Mouse (Mus musculus) G1E (cell line): ENCODE data around the gene Sbno2. TPM values are rescaled to one million over a fixed set of nuclear protein-coding genes. Genes with fewer than 3 reads are reported as not detected.

ENCODE experiments used
- ATAC-seq: 2 replicates; pipeline ENCODE4 v1.8.0; 2016; ENCODE audit warnings: mild to moderate bottlenecking; ENCODE audit not compliant: insufficient number of reproducible peaks, poor library complexity, low FRiP score, severe bottlenecking; ENCODE audit errors: extremely low read depth
- DNase-seq: peaks from one replicate; pipeline ENCODE4 v3.0.0; 2012; ENCODE audit warnings: low spot score
- H3K27me3 ChIP-seq: 2 replicates; pipeline ENCODE4 v1.6.1; 2012; ENCODE audit warnings: mild to moderate bottlenecking, low read length, inconsistent platforms; ENCODE audit not compliant: insufficient read depth
- H3K36me3 ChIP-seq: replicated peaks from 2 replicates; pipeline ENCODE3; 2012; ENCODE audit warnings: mild to moderate bottlenecking, inconsistent platforms
- H3K4me1 ChIP-seq: 2 replicates; pipeline ENCODE4 v1.6.1; 2012; ENCODE audit warnings: low read depth, low read length, inconsistent platforms, mixed read lengths; ENCODE audit not compliant: insufficient read depth
- H3K4me3 ChIP-seq: 2 replicates; pipeline ENCODE4 v1.5.1; 2012; ENCODE audit warnings: low read depth, mild to moderate bottlenecking, inconsistent platforms, low read length, moderate library complexity, mixed read lengths
- H3K9me3 ChIP-seq: replicated peaks from 2 replicates; pipeline ENCODE4 v1.6.1; 2012; ENCODE audit warnings: inconsistent platforms
- CTCF ChIP-seq: IDR thresholded peaks from 2 replicates; pipeline ENCODE4 v1.5.1; 2012; ENCODE audit warnings: low read depth, low read length, inconsistent platforms, mixed read lengths
- GATA1 ChIP-seq: IDR thresholded peaks from 2 replicates; pipeline ENCODE4 v1.6.1; 2012; ENCODE audit warnings: borderline replicate concordance, low read length, inconsistent platforms, mixed read lengths
- GATA2 ChIP-seq: IDR thresholded peaks from 2 replicates; pipeline ENCODE4 v1.6.1; 2012; ENCODE audit warnings: low read depth, low read length, inconsistent platforms, borderline replicate concordance
- POLR2AphosphoS5 ChIP-seq: IDR thresholded peaks from 2 replicates; pipeline ENCODE4 v1.6.1; 2012; ENCODE audit warnings: low read depth, low read length, inconsistent platforms; ENCODE audit not compliant: insufficient replicate concordance
- TAL1 ChIP-seq: conservative IDR thresholded peaks from 2 replicates; pipeline ENCODE4 v1.6.1; 2012; ENCODE audit warnings: low read depth, low read length, inconsistent platforms, mixed read lengths
- polyA plus RNA-seq: library from polyadenylated mRNA; stranded (reverse); fragments of >175 nt; gene quantifications from 2 replicates; pipeline ENCODE4 v1.2.3, GENCODE M21; 2012
- total RNA-seq, 2 experiments: library from RNA; stranded (forward) in 1 of 2; stranded (reverse) in 1 of 2; fragments of 200-1000 nt in 1 of 2; fragments of >200 nt in 1 of 2; fragmentation: Nextera tagmentation in 1 of 2; gene quantifications; 2 replicates each; pipeline ENCODE4 v1.2.3; 2014 to 2017

Gene Sbno2
- total and polyA plus RNA-seq, 3 experiments = 18.1 to 37.4 (median 34.2) TPM

- H3K4me1 ChIP-seq = peaks cover 64% of the 10 kb centered on the region
- peaks cover 94% of the 10 kb centered on the region for H3K36me3 ChIP-seq
- no peaks in the 10 kb centered on the region for H3K9me3 ChIP-seq
- no peak for ATAC-seq
- no peak overlapping the region for H3K4me3 ChIP-seq
- TF ChIP-seq TAL1 (no peak), CTCF (no peak), GATA2 (no peak), GATA1 (no peak), POLR2AphosphoS5 (no peak)
- H3K27me3 ChIP-seq = no peaks in the 10 kb centered on the region
- no peak for DNase-seq
Observed at GRCm38 (mm10) chr10:80069948-80070450, 35.4 kb downstream of the Sbno2 start.

- no peaks in the 10 kb centered on the region for H3K27me3 ChIP-seq
- H3K4me1 ChIP-seq = peaks cover 62% of the 10 kb centered on the region
- no peak for DNase-seq
- TF ChIP-seq TAL1 (no peak), CTCF (no peak), GATA2 (no peak), GATA1 (no peak), POLR2AphosphoS5 (no peak)
- H3K4me3 ChIP-seq = no peak overlapping the region
- ATAC-seq = no peak
- no peaks in the 10 kb centered on the region for H3K9me3 ChIP-seq
- peaks cover 94% of the 10 kb centered on the region for H3K36me3 ChIP-seq
Observed at GRCm38 (mm10) chr10:80069251-80069650, 36.1 kb downstream of the Sbno2 start.

GRCm38 (mm10) chr10:80063877-80064650 is 41.3 kb downstream of the Sbno2 start:
- no peaks in the 10 kb centered on the region; the same call in 1 of the 2 replicates for H3K27me3 ChIP-seq
- no peak for TF ChIP-seq TAL1
- no peak for TF ChIP-seq CTCF
- TF ChIP-seq POLR2AphosphoS5 = no peak
- H3K36me3 ChIP-seq = peaks cover 96% of the 10 kb centered on the region
- no peak for DNase-seq
- H3K9me3 ChIP-seq = no peaks in the 10 kb centered on the region
- ATAC-seq = no peak
- H3K4me3 ChIP-seq = no peak overlapping the region
- H3K4me1 ChIP-seq = peaks cover 30% of the 10 kb centered on the region

- H3K36me3 ChIP-seq = peaks cover 98% of the 10 kb centered on the region
- no peak for ATAC-seq
- TF ChIP-seq GATA1 (no peak), POLR2AphosphoS5 (no peak), CTCF (no peak), TAL1 (no peak), GATA2 (no peak)
Observed at GRCm38 (mm10) chr10:80063104-80063503, 42.3 kb downstream of the Sbno2 start.

GRCm38 (mm10) chr10:80057683-80058326 is 47.6 kb downstream of the Sbno2 start:
- peaks cover 57% of the 10 kb centered on the region for H3K4me1 ChIP-seq
- TF ChIP-seq GATA1 = no peak
- TF ChIP-seq POLR2AphosphoS5 = no peak
- TF ChIP-seq TAL1 = no peak
- TF ChIP-seq GATA2 = no peak
- no peaks in the 10 kb centered on the region for H3K9me3 ChIP-seq
- ATAC-seq = no peak
- DNase-seq = no peak
- no peaks in the 10 kb centered on the region; the same call in 1 of the 2 replicates for H3K27me3 ChIP-seq
- H3K4me3 ChIP-seq = no peak overlapping the region; the same call in 1 of the 2 replicates
- peaks cover 83% of the 10 kb centered on the region for H3K36me3 ChIP-seq

More at GRCm38 (mm10) chr10:80063104-80063503, 42.3 kb downstream of the Sbno2 start:
- H3K27me3 ChIP-seq = no peaks in the 10 kb centered on the region; the same call in 1 of the 2 replicates
- H3K4me3 ChIP-seq = no peak overlapping the region
- no peak for DNase-seq
- peaks cover 35% of the 10 kb centered on the region for H3K4me1 ChIP-seq
- no peaks in the 10 kb centered on the region for H3K9me3 ChIP-seq

- no peak for TF ChIP-seq GATA1
- no peak for TF ChIP-seq GATA2
- no peak for TF ChIP-seq POLR2AphosphoS5
- TF ChIP-seq TAL1 = no peak
- TF ChIP-seq CTCF = no peak
- Histone ChIP-seq H3K4me3 (no peak overlapping the region; the same call in 1 of the 2 replicates), H3K9me3 (no peaks in the 10 kb centered on the region), H3K27me3 (no peaks in the 10 kb centered on the region; the same call in 1 of the 2 replicates), H3K36me3 (peaks cover 76% of the 10 kb centered on the region), H3K4me1 (peaks cover 63% of the 10 kb centered on the region)
- DNase-seq (no peak), ATAC-seq (no peak)
Observed at GRCm38 (mm10) chr10:80056976-80057682, 48.2 kb downstream of the Sbno2 start.
